Mouse (Mus musculus) forebrain, embryonic 16.5 days (tissue): ENCODE measurements around the gene Fkbp1b. TPM values are rescaled to one million over a fixed set of nuclear protein-coding genes. Genes with fewer than 3 reads are reported as not detected.
"Not testable (repeated sequence)": the region's sequence is repeated elsewhere in the genome, so short reads cannot be mapped to it uniquely, and the experiment has no call there.

Source experiments
- ATAC-seq: fragments of 200-750 bp; cut with Nextera tagmentation; 2 replicates; pipeline ENCODE4 v1.8.0; 2017; ENCODE audit warnings: mild to moderate bottlenecking, moderate library complexity
- H3K27ac ChIP-seq: fragments of 300-500 bp; sonication (generic); 2 replicates; pipeline ENCODE4 v1.5.1; 2014; ENCODE audit warnings: low read length, control low read depth
- H3K27me3 ChIP-seq: fragments of 300-500 bp; sonication (generic); replicated peaks from 2 replicates; pipeline ENCODE4 v1.6.1; 2014; ENCODE audit warnings: low read length; ENCODE audit not compliant: control insufficient read depth, insufficient read depth
- H3K36me3 ChIP-seq: fragments of 300-500 bp; sonication (generic); 2 replicates; pipeline ENCODE4 v1.6.1; 2014; ENCODE audit not compliant: control insufficient read depth, insufficient read depth
- H3K4me1 ChIP-seq: fragments of 300-500 bp; sonication (generic); replicated peaks from 2 replicates; pipeline ENCODE4 v1.6.1; 2014; ENCODE audit warnings: low read length; ENCODE audit not compliant: control insufficient read depth, insufficient read depth
- H3K4me2 ChIP-seq: fragments of 300-500 bp; sonication (generic); 2 replicates; pipeline ENCODE4 v1.6.1; 2014; ENCODE audit warnings: mild to moderate bottlenecking, low read length, control low read depth
- H3K4me3 ChIP-seq: fragments of 300-500 bp; sonication (generic); replicated peaks from 2 replicates; pipeline ENCODE4 v1.5.1; 2014; ENCODE audit warnings: mild to moderate bottlenecking, low read length, control low read depth
- H3K9ac ChIP-seq: fragments of 300-500 bp; sonication (generic); replicated peaks from 2 replicates; pipeline ENCODE4 v1.6.1; 2014; ENCODE audit warnings: low read depth, low read length, control low read depth
- H3K9me3 ChIP-seq: fragments of 300-500 bp; sonication (generic); 2 replicates; pipeline ENCODE4 v1.6.1; 2016; ENCODE audit warnings: low read length; ENCODE audit not compliant: control insufficient read depth
- WGBS: fragments of 180-500 bp; shearing (Covaris S2); extraction: QIAGEN DNeasy Blood & Tissue Kit; methylation state at CpG from one replicate; pipeline ENCODE4 v1.1.7; 2014; 5-methylcytosine and 5-hydroxymethylcytosine counted together
- polyA plus RNA-seq: library from polyadenylated mRNA; unstranded; fragments of >200 nt; fragmentation: Nextera tagmentation; extraction: Ambion mirVana; gene quantifications from 2 replicates; pipeline ENCODE4 v1.2.1, GENCODE M21; 2015

Fkbp1b gene
- 23.7 and 25.5 TPM in 2 replicates for polyA plus RNA-seq

DNA sequence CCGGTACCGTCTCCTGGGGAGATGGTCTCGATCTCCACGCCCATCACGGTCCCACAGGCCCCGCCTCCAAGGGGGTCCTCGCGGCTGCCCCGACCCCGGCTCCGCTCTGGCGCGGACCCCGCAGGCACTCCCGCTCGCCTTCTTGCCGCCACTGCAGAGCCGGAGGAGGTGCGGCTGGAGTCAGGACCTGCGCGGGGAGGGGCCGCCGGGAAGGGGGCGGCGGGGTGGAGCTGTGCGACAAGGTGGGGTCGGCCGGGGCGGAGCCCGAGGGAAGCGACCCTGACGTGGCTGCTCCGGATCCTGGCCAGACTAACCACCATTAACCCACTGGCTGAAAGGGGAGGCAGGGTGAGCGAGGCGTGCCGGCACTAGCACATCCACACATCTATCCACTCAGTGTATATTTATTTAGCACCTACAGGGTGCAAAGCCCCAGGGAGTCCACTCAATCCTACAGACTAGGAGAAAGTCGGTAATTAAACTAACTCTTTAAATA is at the start of gene Fkbp1b:
TSS of gene Fkbp1b (minus strand) at position 200 of the 496 bp plus-strand sequence.
- Histone ChIP-seq H3K27me3 (peaks cover 8% of the 10 kb centered on the region; the same call in 1 of the 2 replicates), H3K4me3 (peak within 1 kb of the TSS; percentile 91), H3K9me3 (no peaks in the 10 kb centered on the region), H3K27ac (no peak within 1 kb of the TSS), H3K9ac (peak within 1 kb of the TSS; percentile 86), H3K36me3 (no peaks in the 10 kb centered on the region), H3K4me1 (peaks cover 15% of the 10 kb centered on the region), H3K4me2 (peak within 1 kb of the TSS; percentile 95)
- under 1% methylated on average over 37 of the region's 37 CpGs for WGBS
- ATAC-seq = peak; percentile 52

DNA sequence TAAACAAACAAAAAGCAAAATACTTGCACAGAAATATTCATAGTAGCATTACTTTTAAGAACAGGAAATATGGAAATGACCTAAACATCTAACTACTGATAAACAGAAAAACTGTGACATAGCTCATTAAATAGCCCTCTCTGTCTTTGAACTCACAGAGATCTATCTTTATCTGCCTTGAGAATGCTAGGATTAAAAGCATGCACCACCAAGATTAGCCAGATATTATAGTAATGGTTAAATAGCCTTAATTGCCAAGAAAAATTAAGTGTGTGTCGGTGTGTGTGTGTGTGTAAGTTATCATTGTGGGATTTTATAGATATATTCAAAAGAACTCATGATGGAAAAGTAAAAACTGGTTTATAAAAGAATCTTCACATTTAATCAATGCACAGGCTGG is 48.5 kb upstream of the Fkbp1b start:
- no peak for ATAC-seq
- no peak overlapping the region for H3K4me3 ChIP-seq

DNA sequence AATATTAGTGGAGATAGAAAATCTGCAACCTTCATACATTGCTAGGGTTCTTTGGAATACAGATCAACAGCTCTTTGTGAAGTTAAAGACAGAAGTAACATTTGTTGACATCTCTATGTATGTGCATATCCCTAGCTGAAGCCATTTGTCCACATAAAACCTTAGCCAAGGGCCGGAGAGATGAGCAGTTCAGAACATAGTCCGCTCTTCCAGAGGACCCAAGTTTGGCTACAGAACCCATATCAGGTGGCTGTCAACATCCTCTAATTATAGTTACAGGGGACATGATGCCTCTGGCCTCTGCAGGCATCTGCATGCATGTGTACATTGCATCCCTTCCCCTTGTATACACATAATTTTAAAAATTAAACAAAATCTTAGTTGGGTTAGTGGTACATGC is 47.9 kb upstream of the Fkbp1b start:
- Histone ChIP-seq H3K27me3 (no peaks in the 10 kb centered on the region), H3K9ac (no peak overlapping the region), H3K4me2 (no peak overlapping the region), H3K4me3 (no peak overlapping the region), H3K9me3 (no peaks in the 10 kb centered on the region), H3K27ac (no peak overlapping the region), H3K36me3 (no peaks in the 10 kb centered on the region; the same call in 1 of the 2 replicates), H3K4me1 (no peaks in the 10 kb centered on the region)
- ATAC-seq = no peak
- 100% methylated on average over 2 of the region's 2 CpGs for WGBS

More for the DNA sequence above, 48.5 kb upstream of the Fkbp1b start:
- H3K36me3 ChIP-seq = no peaks in the 10 kb centered on the region; the same call in 1 of the 2 replicates
- no peaks in the 10 kb centered on the region for H3K27me3 ChIP-seq
- H3K9ac ChIP-seq = no peak overlapping the region
- H3K4me2 ChIP-seq = no peak overlapping the region
- no peaks in the 10 kb centered on the region for H3K9me3 ChIP-seq
- no peak overlapping the region for H3K27ac ChIP-seq
- 93% methylated on average over 1 of the region's 1 CpGs for WGBS
- H3K4me1 ChIP-seq = no peaks in the 10 kb centered on the region

DNA sequence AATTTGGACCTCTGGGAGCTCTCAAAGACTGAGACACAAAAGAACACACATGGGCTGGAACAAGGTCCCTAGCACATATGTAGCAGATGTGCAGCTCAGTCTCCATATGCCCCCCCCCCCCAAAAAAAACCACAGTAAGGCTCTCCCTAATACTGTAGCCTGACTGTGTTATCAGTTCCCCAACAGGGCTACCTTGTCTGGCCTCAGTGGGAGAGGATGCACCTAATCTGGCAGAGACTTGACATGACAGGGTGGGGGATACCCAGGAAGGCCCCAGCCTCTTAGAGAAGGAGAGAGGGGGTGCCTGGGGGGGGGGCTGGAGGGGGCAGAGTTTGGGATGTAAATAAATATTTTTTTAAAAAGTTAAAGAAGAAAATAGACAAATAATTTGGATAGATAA is 47.3 kb upstream of the Fkbp1b start:
- no peaks in the 10 kb centered on the region for H3K36me3 ChIP-seq
- H3K27ac ChIP-seq = no peak overlapping the region
- no peaks in the 10 kb centered on the region for H3K9me3 ChIP-seq
- H3K27me3 ChIP-seq = no peaks in the 10 kb centered on the region
- no peak overlapping the region for H3K9ac ChIP-seq
- no peak for ATAC-seq
- H3K4me1 ChIP-seq = no peaks in the 10 kb centered on the region
- H3K4me2 ChIP-seq = no peak overlapping the region
- no peak overlapping the region for H3K4me3 ChIP-seq

DNA sequence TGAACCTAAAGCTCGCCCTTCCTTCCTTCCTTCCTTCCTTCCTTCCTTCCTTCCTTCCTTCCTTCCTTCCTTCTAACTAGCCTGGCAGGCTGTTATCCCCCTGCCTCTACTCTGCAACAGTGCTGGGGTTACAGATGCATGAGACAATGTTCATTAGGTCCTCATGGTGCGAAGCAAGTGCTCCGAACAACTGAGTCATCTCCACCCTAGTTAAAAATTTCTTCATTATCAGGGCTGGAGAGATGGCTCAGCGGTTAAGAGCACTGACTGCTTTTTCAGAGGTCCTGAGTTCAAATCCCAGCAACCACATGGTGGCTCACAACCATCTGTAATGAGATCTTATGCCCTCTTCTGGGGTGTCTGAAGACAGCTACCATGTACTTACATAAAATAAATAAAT is 45.2 kb upstream of the Fkbp1b start:
- H3K27me3 ChIP-seq, H3K36me3 ChIP-seq, H3K9me3 ChIP-seq, H3K27ac ChIP-seq, ATAC-seq, H3K9ac ChIP-seq, H3K4me3 ChIP-seq, H3K4me2 ChIP-seq, H3K4me1 ChIP-seq: not testable (repeated sequence)
- 94% methylated on average over 4 of the region's 4 CpGs for WGBS

DNA sequence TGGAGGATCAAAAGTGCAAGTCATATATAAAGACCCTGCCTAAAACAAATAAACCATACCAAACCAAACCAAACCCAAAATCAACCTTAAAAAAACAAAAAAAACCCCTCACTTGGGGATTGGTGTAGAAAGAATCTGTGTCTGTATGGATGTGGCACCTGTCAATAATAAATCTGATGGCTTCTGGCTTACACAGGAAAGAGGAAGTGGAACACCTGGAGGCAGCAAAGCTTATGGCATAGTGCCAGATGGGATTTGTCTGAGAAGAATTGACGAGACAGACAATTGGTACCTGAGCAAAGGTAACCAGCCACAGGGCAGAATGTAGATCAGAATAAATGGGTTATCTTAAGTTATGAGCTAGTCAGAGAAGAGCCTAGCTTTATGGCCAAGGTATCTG is 43.7 kb upstream of the Fkbp1b start:
- 70% methylated on average over 1 of the region's 1 CpGs for WGBS
- Histone ChIP-seq H3K9ac (no peak overlapping the region), H3K36me3 (peaks cover 7% of the 10 kb centered on the region; the same call in 1 of the 2 replicates), H3K27ac (no peak overlapping the region), H3K27me3 (no peaks in the 10 kb centered on the region), H3K9me3 (no peaks in the 10 kb centered on the region), H3K4me3 (no peak overlapping the region), H3K4me1 (no peaks in the 10 kb centered on the region), H3K4me2 (no peak overlapping the region)
- ATAC-seq = no peak

DNA sequence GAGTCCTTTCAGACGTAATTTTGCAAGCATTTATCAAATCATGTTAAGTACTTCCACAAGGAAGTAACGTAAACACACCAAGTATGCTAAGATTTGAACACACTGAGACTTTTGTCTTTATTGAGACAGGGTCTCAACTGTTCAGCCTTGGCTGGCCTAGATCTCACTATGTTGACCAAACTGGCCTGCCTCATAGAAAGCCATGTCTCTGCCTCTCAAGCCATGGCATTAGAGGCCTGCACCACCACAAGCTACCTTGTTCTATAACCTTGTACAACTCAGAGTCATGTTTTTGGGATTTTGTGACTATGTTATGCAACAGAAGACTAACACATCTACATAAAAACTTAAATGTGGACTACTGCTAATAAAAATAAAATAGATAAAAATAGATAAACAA is 40.7 kb upstream of the Fkbp1b start:
- H3K4me2 ChIP-seq = no peak overlapping the region
- H3K27me3 ChIP-seq = no peaks in the 10 kb centered on the region
- 95% methylated on average over 2 of the region's 2 CpGs for WGBS
- H3K9me3 ChIP-seq = no peaks in the 10 kb centered on the region
- H3K27ac ChIP-seq = no peak overlapping the region
- no peak for ATAC-seq
- H3K4me1 ChIP-seq = no peaks in the 10 kb centered on the region
- peaks cover 11% of the 10 kb centered on the region; the same call in 1 of the 2 replicates for H3K36me3 ChIP-seq
- no peak overlapping the region for H3K4me3 ChIP-seq
- no peak overlapping the region for H3K9ac ChIP-seq

DNA sequence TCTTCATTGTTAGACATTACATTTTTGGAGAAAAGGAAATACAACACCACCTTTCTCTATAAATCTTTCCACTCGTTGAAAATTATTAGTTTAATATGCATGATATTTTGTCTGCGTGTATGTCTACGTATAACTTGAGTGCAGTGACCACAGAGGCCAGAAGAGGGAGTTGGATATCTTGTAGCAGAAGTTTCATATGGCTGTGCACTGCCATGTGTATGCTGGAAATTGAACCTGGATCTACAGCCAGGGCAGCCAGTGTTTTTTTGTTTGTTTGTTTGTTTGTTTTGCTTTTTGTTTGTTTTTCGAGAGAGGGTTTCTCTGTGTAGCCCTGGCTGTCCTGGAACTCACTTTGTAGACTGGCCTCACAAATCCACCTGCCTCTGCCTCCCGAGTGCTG is 37.7 kb upstream of the Fkbp1b start:
- ATAC-seq = no peak

DNA sequence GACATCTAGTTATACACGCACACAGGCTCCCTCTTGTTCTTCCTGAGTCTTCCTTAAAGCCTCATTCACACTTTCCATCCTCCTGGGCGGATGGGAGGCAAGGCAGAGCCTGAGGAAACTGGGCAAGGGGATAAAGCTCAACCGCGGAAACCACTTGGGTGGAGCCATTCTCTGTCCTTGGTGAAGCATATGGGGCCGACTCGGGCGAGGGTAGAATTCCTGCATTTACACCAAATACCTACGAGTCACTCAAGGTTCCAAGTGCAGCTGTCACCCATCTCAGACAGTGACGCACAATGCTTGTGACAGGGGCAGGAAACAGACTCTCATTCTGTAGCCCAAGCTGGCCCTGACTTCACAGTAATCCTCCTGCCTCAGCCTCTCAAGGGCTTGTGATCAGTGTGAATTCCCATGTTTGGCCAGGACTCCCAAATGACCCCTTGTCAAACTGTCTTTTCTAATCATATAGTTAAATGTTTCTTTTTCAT is 36.9 kb upstream of the Fkbp1b start:
- Histone ChIP-seq H3K27me3 (no peaks in the 10 kb centered on the region), H3K4me1 (peaks cover 10% of the 10 kb centered on the region), H3K9ac (no peak overlapping the region), H3K27ac (no peak overlapping the region), H3K9me3 (no peaks in the 10 kb centered on the region), H3K4me2 (no peak overlapping the region), H3K4me3 (no peak overlapping the region), H3K36me3 (peaks cover 11% of the 10 kb centered on the region; the same call in 1 of the 2 replicates)
- 86% methylated on average over 9 of the region's 9 CpGs for WGBS
- no peak for ATAC-seq

More for the DNA sequence above, 37.7 kb upstream of the Fkbp1b start:
- no peak overlapping the region for H3K4me3 ChIP-seq
- no peaks in the 10 kb centered on the region for H3K27me3 ChIP-seq
- no peak overlapping the region for H3K27ac ChIP-seq
- H3K9me3 ChIP-seq = no peaks in the 10 kb centered on the region
- H3K9ac ChIP-seq = no peak overlapping the region
- WGBS = 94% methylated on average over 5 of the region's 5 CpGs
- no peak overlapping the region for H3K4me2 ChIP-seq
- peaks cover 6% of the 10 kb centered on the region for H3K4me1 ChIP-seq
- peaks cover 11% of the 10 kb centered on the region; the same call in 1 of the 2 replicates for H3K36me3 ChIP-seq

DNA sequence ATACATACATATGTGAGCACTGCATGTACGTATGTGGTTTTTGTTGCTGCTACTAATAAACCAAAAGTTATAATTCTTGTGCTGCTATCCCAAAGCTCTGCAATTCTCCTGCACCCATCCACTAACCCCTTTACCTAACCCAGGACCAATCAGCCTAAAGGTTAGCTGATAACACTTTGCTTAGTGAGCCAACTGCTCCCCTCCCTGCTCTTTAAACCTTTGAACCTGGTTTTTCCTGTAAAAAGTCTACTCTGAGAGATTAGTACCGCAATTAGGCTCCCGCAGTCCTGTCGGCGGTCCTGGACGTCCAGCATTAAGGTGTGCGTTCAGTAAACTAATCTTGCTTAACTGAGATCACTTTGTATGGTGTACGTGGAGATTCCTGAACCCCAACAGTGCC is 34.2 kb upstream of the Fkbp1b start:
- WGBS = 79% methylated on average over 8 of the region's 8 CpGs
- peaks cover 10% of the 10 kb centered on the region for H3K4me1 ChIP-seq

More for the DNA sequence above, 34.2 kb upstream of the Fkbp1b start:
- Histone ChIP-seq H3K36me3 (0 out of 2 replicates have a peak, but pooled peaks cover 4% of the 10 kb centered on the region), H3K27me3 (no peaks in the 10 kb centered on the region), H3K4me3 (no peak overlapping the region), H3K4me2 (no peak overlapping the region), H3K9me3 (no peaks in the 10 kb centered on the region), H3K27ac (no peak overlapping the region), H3K9ac (no peak overlapping the region)
- no peak for ATAC-seq
